Mouse (Mus musculus) kidney, adult 18-20 months (tissue): ENCODE data around the gene Agap3.

Experiments used
- DNase-seq: peaks from one replicate; pipeline ENCODE4 v3.0.0; 2021

The Agap3 gene

GRCm38 (mm10) chr5:24525360-24526189, 73.6 kb downstream of the Agap3 start:
- DNase-seq, result no peak

GRCm38 (mm10) chr5:24526190-24526888, 74.4 kb downstream of the Agap3 start:
- DNase-seq, result no peak

GRCm38 (mm10) chr5:24526889-24527230, 74.9 kb downstream of the Agap3 start, which contains the start of gene Gbx1:
Gbx1 (minus strand) TSS chr5:24527202.
- peak; percentile 19 for DNase-seq

GRCm38 (mm10) chr5:24527780-24528179, 75.8 kb downstream of the Agap3 start:
- no peak for DNase-seq

GRCm38 (mm10) chr5:24530042-24530689, 78.2 kb downstream of the Agap3 start:
- peak; percentile 94 for DNase-seq

- no peak for DNase-seq
Measured at GRCm38 (mm10) chr5:24533391-24533790, 81.4 kb downstream of the Agap3 start.

GRCm38 (mm10) chr5:24534292-24534691, 82.3 kb downstream of the Agap3 start:
- DNase-seq, result peak; percentile 24

- peak; percentile 8 for DNase-seq
Measured at GRCm38 (mm10) chr5:24535731-24536130, 83.8 kb downstream of the Agap3 start.

- no peak for DNase-seq
Measured at GRCm38 (mm10) chr5:24536511-24536910, 84.5 kb downstream of the Agap3 start.

GRCm38 (mm10) chr5:24537618-24538017, 85.6 kb downstream of the Agap3 start:
- DNase-seq, result no peak

GRCm38 (mm10) chr5:24539571-24540296, 87.8 kb downstream of the Agap3 start:
- DNase-seq, result no peak

- peak; percentile 55 for DNase-seq
Measured at GRCm38 (mm10) chr5:24540387-24541143, 88.6 kb downstream of the Agap3 start, which contains the start of gene Asb10. Asb10 (minus strand) TSS chr5:24540978.

GRCm38 (mm10) chr5:24541144-24541569, 89.2 kb downstream of the Agap3 start:
- no peak for DNase-seq

GRCm38 (mm10) chr5:24542643-24543042, 90.7 kb downstream of the Agap3 start:
- DNase-seq, result no peak

GRCm38 (mm10) chr5:24550598-24551316, 98.8 kb downstream of the Agap3 start:
- peak; percentile 32 for DNase-seq

- DNase-seq, result no peak
Measured at GRCm38 (mm10) chr5:24551317-24551688, 99.3 kb downstream of the Agap3 start.
